ENCODE assay signal across 20 mouse cellular contexts in genomic region chr14:79507846-79508245, GRCm38 (mm10). TPM values are rescaled to one million over a fixed set of nuclear protein-coding genes. Genes with fewer than 3 reads are reported as not detected.
DNase-seq lines count a peak whose midpoint lies in the region; ATAC-seq and TF ChIP-seq lines count a peak whose summit lies in the region.
"Had no signal": no experiment of that assay in that cellular context is flagged by ENCODE, and none has a peak within 500 bp of the region (broad histone marks: within the 10 kb centered on the region; RNA-seq: fewer than 3 reads in every experiment).

No protein-coding gene starts in this region.

- H3K27me3 ChIP-seq in heart, postnatal 0 days (ENCODE audit: control insufficient read depth, insufficient read depth, low read length): no peaks in the 10 kb centered on the region
- no peaks in the 10 kb centered on the region for H3K27me3 ChIP-seq in intestine, embryonic 16.5 days (replicated peaks; ENCODE audit: control insufficient read depth, insufficient read depth, low read length)
- H3K27me3 ChIP-seq in liver, embryonic 15.5 days: no peaks in the 10 kb centered on the region
- no peaks in the 10 kb centered on the region for H3K27me3 ChIP-seq in midbrain, embryonic 13.5 days
- H3K27me3 ChIP-seq: hindbrain, embryonic 15.5 days; lung, embryonic 15.5 days; midbrain, embryonic 15.5 days; Patski had no signal

- 82% methylated on average over 1 of the region's 1 CpGs for WGBS in heart, postnatal 0 days
- WGBS in intestine, embryonic 16.5 days: 58% methylated on average over 1 of the region's 1 CpGs
- 79% methylated on average over 1 of the region's 1 CpGs for WGBS in liver, embryonic 15.5 days (ENCODE audit: insufficient replicate concordance)
- 61% methylated on average over 1 of the region's 1 CpGs for WGBS in midbrain, embryonic 13.5 days

- intact Hi-C loops in heart, postnatal 36 days (cut with DNase I): loop anchor here (2.0 kb wide), 1 partner anchor 55 kb away; no protein-coding TSS in a partner anchor

- H3K9ac ChIP-seq in heart, postnatal 0 days (replicated peaks; ENCODE audit: low read depth, low read length): no peak overlapping the region
- no peak overlapping the region for H3K9ac ChIP-seq in intestine, embryonic 16.5 days (ENCODE audit: low read depth, low read length)
- no peak overlapping the region for H3K9ac ChIP-seq in liver, embryonic 15.5 days
- no peak overlapping the region for H3K9ac ChIP-seq in midbrain, embryonic 13.5 days (replicated peaks)
- H3K9ac ChIP-seq: forebrain, postnatal 0 days; hindbrain, embryonic 15.5 days; lung, embryonic 15.5 days; midbrain, embryonic 15.5 days had no signal

- no peak for TF ChIP-seq CTCF in heart, postnatal 0 days (IDR thresholded peaks at IDR 0.05; ENCODE audit: low read depth)

- TF ChIP-seq EP300 in heart, postnatal 0 days (IDR thresholded peaks at IDR 0.05; ENCODE audit: low read depth): no peak

- peaks cover 27% of the 10 kb centered on the region for H3K4me1 ChIP-seq in heart, postnatal 0 days (ENCODE audit: control insufficient read depth, insufficient read depth)
- peaks cover 11% of the 10 kb centered on the region for H3K4me1 ChIP-seq in intestine, embryonic 16.5 days (ENCODE audit: control insufficient read depth, insufficient read depth, low read length)
- H3K4me1 ChIP-seq in liver, embryonic 15.5 days (replicated peaks): peaks cover 84% of the 10 kb centered on the region
- no peaks in the 10 kb centered on the region for H3K4me1 ChIP-seq in midbrain, embryonic 13.5 days (replicated peaks)
- H3K4me1 ChIP-seq: midbrain, embryonic 15.5 days had no signal

- H3K9me3 ChIP-seq in heart, postnatal 0 days (replicated peaks; ENCODE audit: control insufficient read depth, low read length): no peaks in the 10 kb centered on the region
- no peaks in the 10 kb centered on the region for H3K9me3 ChIP-seq in intestine, embryonic 16.5 days (ENCODE audit: control insufficient read depth, low read length)
- no peaks in the 10 kb centered on the region for H3K9me3 ChIP-seq in liver, embryonic 15.5 days (replicated peaks)
- no peaks in the 10 kb centered on the region for H3K9me3 ChIP-seq in midbrain, embryonic 13.5 days
- H3K9me3 ChIP-seq: hindbrain, embryonic 15.5 days; lung, embryonic 15.5 days; midbrain, embryonic 15.5 days had no signal

- no peak for DNase-seq in heart, postnatal 0 days (ENCODE audit: low spot score)
- no peak for DNase-seq in heart, postnatal 36 days
- DNase-seq in R1 (ENCODE audit: low read depth, low spot score): peak; percentile 38
- DNase-seq in right cerebral cortex, postnatal 10 days (ENCODE audit: low spot score in 2 of 2): no peak
- DNase-seq in cerebellum, postnatal 36 days: no peak
- DNase-seq: forebrain, postnatal 0 days; gastrocnemius, postnatal 10 days; kidney, adult 8-10 months; kidney, postnatal 36 days; right cerebral cortex, adult 18-20 months; spleen, adult 18-20 months; thymus, postnatal 25 days had no signal

- H3K4me2 ChIP-seq in heart, postnatal 0 days (ENCODE audit: low read depth, low read length): no peak overlapping the region
- H3K4me2 ChIP-seq in intestine, embryonic 16.5 days (ENCODE audit: low read depth, low read length): no peak overlapping the region
- H3K4me2 ChIP-seq in liver, embryonic 15.5 days: no peak overlapping the region
- no peak overlapping the region for H3K4me2 ChIP-seq in midbrain, embryonic 13.5 days (replicated peaks)
- H3K4me2 ChIP-seq: heart, embryonic 11.5 days; hindbrain, embryonic 15.5 days; lung, embryonic 15.5 days; midbrain, embryonic 15.5 days had no signal

- peak overlapping the region; percentile 14 for H3K27ac ChIP-seq in heart, postnatal 0 days (ENCODE audit: low read depth)
- peak overlapping the region; percentile 47 for H3K27ac ChIP-seq in intestine, embryonic 16.5 days (ENCODE audit: low read length)
- peak overlapping the region; percentile 60 for H3K27ac ChIP-seq in liver, embryonic 15.5 days (replicated peaks)
- no peak overlapping the region for H3K27ac ChIP-seq in midbrain, embryonic 13.5 days
- H3K27ac ChIP-seq: hindbrain, embryonic 15.5 days; lung, embryonic 15.5 days; midbrain, embryonic 15.5 days had no signal

- no peak overlapping the region for H3K4me3 ChIP-seq in heart, postnatal 0 days (ENCODE audit: low read depth, low read length)
- H3K4me3 ChIP-seq in intestine, embryonic 16.5 days (ENCODE audit: low read length): no peak overlapping the region
- no peak overlapping the region for H3K4me3 ChIP-seq in liver, embryonic 15.5 days (replicated peaks)
- no peak overlapping the region for H3K4me3 ChIP-seq in midbrain, embryonic 13.5 days (replicated peaks)
- H3K4me3 ChIP-seq: hindbrain, embryonic 15.5 days; lung, embryonic 15.5 days; midbrain, embryonic 15.5 days had no signal

- H3K36me3 ChIP-seq in heart, postnatal 0 days (replicated peaks; ENCODE audit: control insufficient read depth, insufficient read depth, low read length): no peaks in the 10 kb centered on the region
- H3K36me3 ChIP-seq in intestine, embryonic 16.5 days (ENCODE audit: control insufficient read depth, insufficient read depth, low read length): no peaks in the 10 kb centered on the region
- no peaks in the 10 kb centered on the region for H3K36me3 ChIP-seq in liver, embryonic 15.5 days (replicated peaks)
- H3K36me3 ChIP-seq in midbrain, embryonic 13.5 days: no peaks in the 10 kb centered on the region
- H3K36me3 ChIP-seq: hindbrain, embryonic 15.5 days; lung, embryonic 15.5 days; midbrain, embryonic 15.5 days had no signal

- ATAC-seq in heart, postnatal 0 days (ENCODE audit: insufficient read depth, low read depth): no peak
- ATAC-seq in intestine, embryonic 16.5 days: peak; percentile 41
- ATAC-seq in liver, embryonic 15.5 days (ENCODE audit: insufficient read depth): no peak
- no peak for ATAC-seq in midbrain, embryonic 13.5 days
- ATAC-seq: forebrain, postnatal 0 days; midbrain, embryonic 15.5 days; Patski had no signal

RNA-seq across cellular contexts. Expression of gene Wbp4, which starts 26.5 kb away (rescaled TPM):
- 9.5 and 10.0 TPM in 2 replicates for total RNA-seq in heart, postnatal 0 days (2014; rRNA removed; ENCODE audit: low replicate concordance)
- polyA plus RNA-seq in heart, postnatal 0 days (2015; fragmentation: Nextera tagmentation; extraction: Ambion mirVana): 26.6 and 27.2 TPM in 2 replicates
- total RNA-seq in heart, postnatal 36 days (2021): 10 to 100 TPM; 20.7 to 22.0 TPM
- 26.9 and 31.3 TPM in 2 replicates for polyA plus RNA-seq in intestine, embryonic 16.5 days (2015; fragmentation: Nextera tagmentation; extraction: Ambion mirVana)
- 11.2 and 13.5 TPM in 2 replicates for polyA plus RNA-seq in liver, embryonic 15.5 days (2015; fragmentation: Nextera tagmentation; extraction: Ambion mirVana)
- polyA plus RNA-seq in midbrain, embryonic 13.5 days (2015; fragmentation: Nextera tagmentation; extraction: Ambion mirVana): 48.4 and 49.7 TPM in 2 replicates

RNA-seq across cellular contexts. Expression of gene Elf1, which starts 26.9 kb away (rescaled TPM):
- total RNA-seq in heart, postnatal 0 days (2014; rRNA removed; ENCODE audit: low replicate concordance): 11.0 and 13.2 TPM in 2 replicates
- 7.0 and 7.4 TPM in 2 replicates for polyA plus RNA-seq in heart, postnatal 0 days (2015; fragmentation: Nextera tagmentation; extraction: Ambion mirVana)
- total RNA-seq in heart, postnatal 36 days (2021): 10 to 100 TPM; 13.8 to 17.4 TPM
- 21.9 and 22.2 TPM in 2 replicates for polyA plus RNA-seq in intestine, embryonic 16.5 days (2015; fragmentation: Nextera tagmentation; extraction: Ambion mirVana)
- 10.7 and 10.9 TPM in 2 replicates for polyA plus RNA-seq in liver, embryonic 15.5 days (2015; fragmentation: Nextera tagmentation; extraction: Ambion mirVana)
- 3.0 and 4.1 TPM in 2 replicates for polyA plus RNA-seq in midbrain, embryonic 13.5 days (2015; fragmentation: Nextera tagmentation; extraction: Ambion mirVana)

RNA-seq across cellular contexts. Expression of gene Kbtbd6, which starts 56.2 kb away (rescaled TPM):
- total RNA-seq in heart, postnatal 0 days (2014; rRNA removed; ENCODE audit: low replicate concordance): 0.23 and 1.2 TPM in 2 replicates
- 0.48 and 0.58 TPM in 2 replicates for polyA plus RNA-seq in heart, postnatal 0 days (2015; fragmentation: Nextera tagmentation; extraction: Ambion mirVana)
- under 1 TPM; 0.16 to 0.17 TPM for total RNA-seq in heart, postnatal 36 days (2021)
- 1.5 and 1.8 TPM in 2 replicates for polyA plus RNA-seq in intestine, embryonic 16.5 days (2015; fragmentation: Nextera tagmentation; extraction: Ambion mirVana)
- 3.8 and 4.0 TPM in 2 replicates for polyA plus RNA-seq in liver, embryonic 15.5 days (2015; fragmentation: Nextera tagmentation; extraction: Ambion mirVana)
- polyA plus RNA-seq in midbrain, embryonic 13.5 days (2015; fragmentation: Nextera tagmentation; extraction: Ambion mirVana): 1.8 and 2.3 TPM in 2 replicates
